Mouse (Mus musculus) lung, adult 2 months (tissue): ENCODE measurements around the gene Fahd2a.

ENCODE experiments used
- CTCF ChIP-seq: fragments of 200-500 bp; IDR thresholded peaks from 2 replicates; pipeline ENCODE4 v1.5.1; 2011; ENCODE audit warnings: mild to moderate bottlenecking, low read length, control low read depth; ENCODE audit not compliant: insufficient read depth
- POLR2A ChIP-seq: fragments of 200-500 bp; IDR thresholded peaks from 2 replicates; pipeline ENCODE4 v1.6.1; 2011; ENCODE audit warnings: low read depth, mild to moderate bottlenecking, control low read depth, low read length, borderline replicate concordance; ENCODE audit errors: extremely low read depth

DNA sequence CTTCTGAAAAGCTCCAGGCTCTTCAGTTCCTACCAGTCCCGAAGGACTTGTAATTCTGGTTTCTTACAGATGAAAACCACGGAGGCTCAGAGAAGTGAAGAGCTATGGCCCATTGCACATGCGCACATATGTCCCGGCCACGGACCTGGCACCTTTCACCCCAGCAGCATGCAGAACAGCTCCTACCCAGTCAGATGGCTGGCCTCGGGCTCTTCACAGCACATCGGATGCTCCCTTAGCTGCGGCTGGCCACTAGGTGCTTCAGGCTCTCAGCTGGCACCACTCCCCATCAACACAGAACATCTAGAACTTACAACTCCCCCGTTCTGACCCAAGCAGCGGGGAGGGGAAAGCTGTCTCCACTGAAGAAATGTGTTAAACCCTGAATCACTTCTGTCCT is 35.4 kb upstream of the Fahd2a start:
- TF ChIP-seq POLR2A (no peak), CTCF (no peak)
